Mouse (Mus musculus) hindbrain, postnatal 0 days (tissue): ENCODE measurements at regions not wholly inside any gene's neighbourhood (a gene's known extent, or its start where the extent isn't known, plus 50 kb on each side); places are given as distances from the start of the nearest gene placed in this dataset.

Experiments used
- ATAC-seq: fragments of 200-750 bp; cut with Nextera tagmentation; 2 replicates; pipeline ENCODE4 v1.8.0; 2017; ENCODE audit warnings: mild to moderate bottlenecking, moderate TSS enrichment, moderate library complexity
- DNase-seq: peaks from one replicate; pipeline ENCODE4 v3.0.0-alpha.2; 2015; ENCODE audit warnings: low spot score
- H3K27ac ChIP-seq: fragments of 300-500 bp; sonication (generic); 2 replicates; pipeline ENCODE4 v1.5.1; 2014; ENCODE audit warnings: mild to moderate bottlenecking
- H3K27me3 ChIP-seq: fragments of 300-500 bp; sonication (generic); 2 replicates; pipeline ENCODE4 v1.6.1; 2014; ENCODE audit warnings: low read length, mixed read lengths; ENCODE audit not compliant: insufficient read depth
- H3K36me3 ChIP-seq: fragments of 300-500 bp; sonication (generic); 2 replicates; pipeline ENCODE4 v1.6.1; 2014; ENCODE audit warnings: low read length, mixed read lengths; ENCODE audit not compliant: insufficient read depth
- H3K4me1 ChIP-seq: fragments of 300-500 bp; sonication (generic); 2 replicates; pipeline ENCODE4 v1.6.1; 2014; ENCODE audit warnings: antibody characterized with exemption, low read length, mixed read lengths; ENCODE audit not compliant: insufficient read depth
- H3K4me2 ChIP-seq: fragments of 300-500 bp; sonication (generic); 2 replicates; pipeline ENCODE4 v1.6.1; 2014; ENCODE audit warnings: low read depth, mild to moderate bottlenecking, low read length, moderate library complexity, mixed read lengths
- H3K4me3 ChIP-seq: fragments of 300-500 bp; sonication (generic); 2 replicates; pipeline ENCODE4 v1.5.1; 2014; ENCODE audit warnings: low read length
- H3K9ac ChIP-seq: fragments of 300-500 bp; sonication (generic); replicated peaks from 2 replicates; pipeline ENCODE4 v1.6.1; 2014; ENCODE audit warnings: mild to moderate bottlenecking, low read length, moderate library complexity, mixed read lengths
- H3K9me3 ChIP-seq: fragments of 300-500 bp; sonication (generic); 2 replicates; pipeline ENCODE4 v1.6.1; 2016; ENCODE audit warnings: low read length, mixed read lengths
- CTCF ChIP-seq: IDR thresholded peaks from 2 replicates; pipeline ENCODE4 v1.5.1; 2016; ENCODE audit warnings: antibody characterized with exemption, control low read depth, low read depth
- WGBS: fragments of 180-500 bp; shearing (Covaris S2); extraction: QIAGEN DNeasy Blood & Tissue Kit; methylation state at CpG from one replicate; pipeline ENCODE4 v1.1.7; 2014; 5-methylcytosine and 5-hydroxymethylcytosine counted together

DNA sequence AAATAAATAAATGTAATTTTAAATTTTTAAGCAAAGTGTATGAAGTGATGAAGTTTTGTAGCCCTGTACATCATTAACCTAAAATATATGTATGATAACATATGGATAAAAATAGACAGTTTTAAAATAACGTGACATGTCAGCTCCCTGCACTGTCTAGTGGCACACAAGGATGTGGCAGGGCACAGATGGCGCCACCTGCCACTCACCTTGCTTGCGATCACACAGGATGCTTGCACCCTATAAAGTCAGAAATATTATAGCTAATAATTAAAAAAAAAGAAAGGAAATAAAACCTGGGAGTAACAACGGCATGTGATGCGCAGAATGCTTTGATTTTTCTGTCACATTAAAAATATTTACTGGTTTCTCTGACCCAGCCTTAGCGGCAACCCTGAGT is 89.0 kb upstream of the Creb1 start:
- H3K9me3 ChIP-seq: no peaks in the 10 kb centered on the region
- no peaks in the 10 kb centered on the region for H3K27me3 ChIP-seq
- 85% methylated on average over 6 of the region's 6 CpGs for WGBS
- H3K4me3 ChIP-seq: no peak overlapping the region
- DNase-seq (no peak), ATAC-seq (no peak)
- 0 out of 2 replicates have a peak, but pooled peaks have one; percentile 18 for TF ChIP-seq CTCF
- H3K4me2 ChIP-seq: no peak overlapping the region
- no peak overlapping the region for H3K27ac ChIP-seq
- no peaks in the 10 kb centered on the region; the same call in 1 of the 2 replicates for H3K4me1 ChIP-seq
- no peaks in the 10 kb centered on the region for H3K36me3 ChIP-seq
- no peak overlapping the region for H3K9ac ChIP-seq

DNA sequence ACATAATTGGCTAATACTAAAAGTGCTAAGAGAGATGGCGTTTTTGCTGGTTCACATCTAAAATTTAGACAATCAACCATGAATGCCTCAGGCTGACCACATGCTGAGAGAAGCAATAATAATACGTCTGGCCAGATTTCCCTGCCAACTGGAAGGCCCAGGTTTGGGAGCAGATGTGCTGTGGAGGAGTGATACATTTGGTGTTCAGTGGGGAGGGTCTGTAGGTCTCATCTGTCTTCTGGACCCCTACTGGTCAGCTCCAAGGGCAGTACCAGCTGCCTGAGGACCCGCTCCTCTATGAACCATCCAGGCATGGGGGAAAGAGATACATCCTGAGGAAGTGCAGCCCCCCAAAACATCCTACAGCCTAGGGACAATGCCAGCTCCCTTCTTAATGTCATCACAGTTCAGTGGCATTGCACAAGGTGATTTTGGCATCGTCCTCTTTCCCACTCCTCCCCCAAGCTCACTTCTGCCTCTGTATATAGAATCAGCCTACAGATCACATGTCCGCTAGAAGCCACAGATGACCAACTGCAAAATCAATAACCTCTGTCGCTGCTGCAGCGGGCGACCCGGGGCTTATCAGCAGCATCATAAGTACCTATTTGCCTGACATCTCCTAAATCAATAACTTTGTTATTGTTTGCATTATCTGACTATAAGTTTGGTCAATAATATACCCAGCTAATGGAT is 90.1 kb upstream of the Creb1 start:
- TF ChIP-seq CTCF: peak; percentile 26; the same call in 1 of the 2 replicates
- no peaks in the 10 kb centered on the region for H3K9me3 ChIP-seq
- no peaks in the 10 kb centered on the region; the same call in 1 of the 2 replicates for H3K4me1 ChIP-seq
- no peaks in the 10 kb centered on the region for H3K27me3 ChIP-seq
- DNase-seq (peak; percentile 76), ATAC-seq (peak; percentile 42; the same call in 1 of the 2 replicates)
- WGBS: 53% methylated on average over 9 of the region's 9 CpGs
- no peak overlapping the region for H3K4me3 ChIP-seq
- no peak overlapping the region for H3K4me2 ChIP-seq
- no peaks in the 10 kb centered on the region for H3K36me3 ChIP-seq
- peak overlapping the region; percentile 54; the same call in 1 of the 2 replicates for H3K27ac ChIP-seq
- no peak overlapping the region for H3K9ac ChIP-seq

DNA sequence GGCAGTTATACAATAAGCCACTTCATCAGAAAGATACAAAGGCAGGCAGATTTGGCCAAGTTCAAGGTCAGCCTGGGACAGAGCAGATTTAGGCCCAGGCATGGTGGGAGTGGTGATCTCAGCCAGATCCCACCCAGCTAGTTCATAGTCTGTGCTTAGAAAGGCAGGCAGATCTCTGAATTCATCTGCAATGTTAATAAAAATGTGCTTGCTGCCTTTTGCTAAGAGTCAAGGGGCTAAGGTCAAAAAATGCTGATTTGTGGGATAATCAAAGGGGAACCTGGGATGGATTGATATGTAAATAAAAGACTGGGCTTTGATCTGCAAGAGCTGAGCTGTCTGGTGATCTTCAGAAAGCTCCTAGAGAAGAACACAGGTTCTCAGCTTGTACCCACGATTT is 109.2 kb upstream of the Creb1 start:
- H3K36me3 ChIP-seq: no peaks in the 10 kb centered on the region
- H3K4me1 ChIP-seq: no peaks in the 10 kb centered on the region
- H3K9me3 ChIP-seq: no peaks in the 10 kb centered on the region
- no peak overlapping the region for H3K27ac ChIP-seq
- DNase-seq (no peak), ATAC-seq (no peak)
- 70% methylated on average over 1 of the region's 1 CpGs for WGBS
- H3K4me2 ChIP-seq: no peak overlapping the region
- H3K27me3 ChIP-seq: no peaks in the 10 kb centered on the region
- H3K9ac ChIP-seq: no peak overlapping the region
- no peak overlapping the region for H3K4me3 ChIP-seq
- TF ChIP-seq CTCF: no peak

DNA sequence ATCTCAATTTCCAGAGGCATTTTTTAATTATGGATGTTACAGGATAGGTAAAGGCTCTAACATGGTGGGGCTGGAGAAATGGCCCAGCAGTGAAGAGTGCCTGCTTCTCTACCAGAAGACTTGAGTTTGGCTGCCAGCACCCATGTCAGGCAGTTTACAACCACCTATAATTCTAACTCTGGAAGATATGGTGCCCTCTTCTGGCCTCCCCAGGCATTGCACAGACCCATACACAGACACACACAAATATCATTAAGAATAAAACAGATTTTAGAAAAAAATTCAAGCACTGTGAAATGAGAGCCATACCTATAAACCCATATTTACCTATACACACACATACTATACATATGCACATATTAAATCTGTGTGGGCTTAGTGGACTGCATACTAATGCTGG is 113.9 kb upstream of the Creb1 start:
- peak; percentile 18; the same call in 1 of the 2 replicates for TF ChIP-seq CTCF
- no peak overlapping the region for H3K9ac ChIP-seq
- no peak for ATAC-seq

DNA sequence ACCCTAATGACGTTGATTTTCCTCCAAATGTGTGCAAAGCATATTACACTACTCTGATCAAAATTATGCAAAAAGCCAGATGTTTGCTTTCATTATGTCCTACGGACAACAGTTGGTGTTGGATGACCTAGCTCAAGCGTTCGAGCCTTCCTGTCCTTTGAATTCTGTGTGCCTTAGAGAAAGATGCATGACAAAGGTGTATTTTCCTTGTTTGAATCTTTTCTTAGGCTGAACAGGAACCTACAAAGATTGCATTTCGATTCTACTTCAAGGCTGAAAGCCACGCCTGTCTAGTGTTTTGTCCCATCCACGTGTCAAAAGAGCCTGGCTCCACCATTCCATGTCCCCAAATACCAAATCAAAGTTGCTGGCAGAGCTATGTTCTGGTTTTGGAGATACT is 116.5 kb upstream of the Creb1 start:
- 84% methylated on average over 7 of the region's 7 CpGs for WGBS

More for the DNA sequence above, 113.9 kb upstream of the Creb1 start:
- no peak for DNase-seq
- H3K36me3 ChIP-seq: no peaks in the 10 kb centered on the region
- H3K4me1 ChIP-seq: no peaks in the 10 kb centered on the region
- no peak overlapping the region for H3K4me2 ChIP-seq
- H3K9me3 ChIP-seq: no peaks in the 10 kb centered on the region
- no peak overlapping the region for H3K27ac ChIP-seq
- H3K4me3 ChIP-seq: no peak overlapping the region
- H3K27me3 ChIP-seq: no peaks in the 10 kb centered on the region

DNA sequence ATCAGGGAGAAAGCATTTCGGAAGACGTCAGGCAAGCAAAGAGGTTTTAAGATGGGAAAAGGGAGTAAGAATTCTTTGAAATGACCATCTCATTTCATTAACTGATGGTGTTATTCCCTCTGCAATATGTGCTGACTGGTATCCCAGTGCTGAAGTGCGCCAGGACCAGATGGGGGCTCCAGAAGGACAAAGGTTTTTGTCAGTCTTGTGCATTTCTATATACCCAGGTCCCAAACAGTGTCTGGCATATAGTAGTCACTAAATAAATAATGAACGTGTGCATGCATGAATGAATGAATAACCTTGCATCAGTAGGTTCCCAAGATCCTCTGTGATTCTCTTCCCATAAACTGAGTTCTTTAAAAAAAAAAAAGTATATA is 119.3 kb upstream of the Creb1 start:
- no peak for TF ChIP-seq CTCF
- H3K4me3 ChIP-seq: no peak overlapping the region
- peak overlapping the region; percentile 18; the same call in 1 of the 2 replicates for H3K27ac ChIP-seq
- no peaks in the 10 kb centered on the region for H3K27me3 ChIP-seq
- ATAC-seq (no peak), DNase-seq (no peak)
- H3K36me3 ChIP-seq: no peaks in the 10 kb centered on the region
- H3K4me1 ChIP-seq: no peaks in the 10 kb centered on the region
- WGBS: 77% methylated on average over 4 of the region's 4 CpGs
- no peak overlapping the region for H3K9ac ChIP-seq
- H3K9me3 ChIP-seq: no peaks in the 10 kb centered on the region
- no peak overlapping the region for H3K4me2 ChIP-seq

More for the DNA sequence above, 116.5 kb upstream of the Creb1 start:
- ATAC-seq (no peak), DNase-seq (no peak)
- Histone ChIP-seq H3K9ac (no peak overlapping the region), H3K27me3 (no peaks in the 10 kb centered on the region), H3K36me3 (no peaks in the 10 kb centered on the region), H3K4me3 (no peak overlapping the region), H3K27ac (no peak overlapping the region), H3K4me1 (no peaks in the 10 kb centered on the region), H3K9me3 (no peaks in the 10 kb centered on the region), H3K4me2 (no peak overlapping the region)
- TF ChIP-seq CTCF: no peak

DNA sequence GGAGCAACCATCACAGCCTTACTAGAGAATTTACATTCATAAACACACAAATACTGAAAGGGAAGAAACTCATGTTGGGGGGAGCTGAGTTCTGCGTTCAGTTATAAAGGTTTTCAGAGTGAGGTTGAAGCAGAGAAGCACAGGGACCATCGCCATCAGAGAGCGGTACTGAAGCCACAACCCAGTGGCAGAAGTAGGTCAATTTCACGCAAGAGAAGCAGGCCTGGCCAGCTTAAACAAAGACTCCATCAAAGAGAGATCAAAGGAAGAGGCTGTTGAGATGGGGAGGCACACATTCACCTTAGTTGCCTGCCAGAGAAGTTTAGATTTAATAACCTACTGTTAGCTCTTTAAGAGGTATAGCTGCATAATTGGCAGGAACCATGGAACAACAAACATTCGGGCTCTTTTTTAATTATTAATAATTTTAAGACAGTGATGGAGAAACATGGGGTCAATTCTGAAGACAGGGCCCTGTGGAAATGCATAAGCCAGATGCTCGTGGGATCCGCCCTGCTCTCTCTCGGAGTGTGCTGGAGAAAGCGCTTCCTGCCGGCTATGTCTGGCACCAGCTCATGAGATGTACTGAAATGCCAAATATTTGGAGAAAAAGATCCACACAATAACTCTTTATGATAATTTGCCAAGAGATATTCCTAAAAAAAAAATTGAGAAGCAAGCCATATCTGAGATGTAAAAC is 119.8 kb upstream of the Creb1 start:
- 0 out of 2 replicates have a peak, but pooled peaks have one; percentile 1 for TF ChIP-seq CTCF
- no peaks in the 10 kb centered on the region for H3K9me3 ChIP-seq
- ATAC-seq (no peak), DNase-seq (peak; percentile 50)
- H3K4me2 ChIP-seq: no peak overlapping the region
- H3K27ac ChIP-seq: peak overlapping the region; percentile 18
- H3K36me3 ChIP-seq: no peaks in the 10 kb centered on the region
- 41% methylated on average over 10 of the region's 10 CpGs for WGBS
- no peak overlapping the region for H3K4me3 ChIP-seq
- no peaks in the 10 kb centered on the region for H3K27me3 ChIP-seq
- no peaks in the 10 kb centered on the region for H3K4me1 ChIP-seq
- H3K9ac ChIP-seq: no peak overlapping the region
